Mouse (Mus musculus) layer of hippocampus, adult 8-10 months (tissue): ENCODE results near the gene Nab1. TPM values are rescaled to one million over a fixed set of nuclear protein-coding genes. Genes with fewer than 3 reads are reported as not detected.

ENCODE experiments used
- total RNA-seq, 4 experiments: library from RNA; stranded (reverse); gene quantifications; 2 replicates each; pipeline ENCODE4 v1.2.4; 2022

Nab1 gene
- total RNA-seq, 4 experiments from 2014 or later, result 32.1 to 42.8 (median 34.1) TPM

Other genes starting within 250 kb of the Nab1 start
- gene Nemp2, start 130.0 kb upstream of the Nab1 start, total RNA-seq, result 1 to 10 TPM; 4.0 to 5.8 (median 4.4) TPM
- 10 to 100 TPM; 78.0 to 94.4 (median 85.5) TPM for gene Mfsd6, start 226.8 kb upstream of the Nab1 start, total RNA-seq